Mouse (Mus musculus): ENCODE measurements around the gene Als2.

- TF ChIP-seq CTCF (IDR thresholded peaks at IDR 0.05; ENCODE audit: insufficient read depth, low read depth, low read length) (no peak), POLR2A (IDR thresholded peaks at IDR 0.05; ENCODE audit: insufficient read depth, low read depth, low read length) (no peak)
Observed at GRCm38 (mm10) chr1:59257736-59258135, 20.7 kb upstream of the Als2 start.

All from olfactory bulb, adult 2 months (tissue).